Mouse (Mus musculus) liver, postnatal 0 days (tissue): ENCODE measurements around the gene Vmn1r15. TPM values are rescaled to one million over a fixed set of nuclear protein-coding genes. Genes with fewer than 3 reads are reported as not detected.

Experiments used
- ATAC-seq: fragments of 200-750 bp; cut with Nextera tagmentation; 2 replicates; pipeline ENCODE4 v1.8.0; 2017; ENCODE audit warnings: mild to moderate bottlenecking, moderate library complexity
- DNase-seq: peaks from one replicate; pipeline ENCODE4 v3.0.0-alpha.2; 2016
- H3K27ac ChIP-seq: fragments of 300-500 bp; sonication (generic); 2 replicates; pipeline ENCODE4 v1.5.1; 2014; ENCODE audit warnings: antibody characterized with exemption, moderate library complexity, mild to moderate bottlenecking, low read depth
- H3K27me3 ChIP-seq: fragments of 300-500 bp; sonication (generic); 2 replicates; pipeline ENCODE4 v1.6.1; 2014; ENCODE audit warnings: low read length, control low read depth, mixed read lengths; ENCODE audit not compliant: insufficient read depth
- H3K36me3 ChIP-seq: fragments of 300-500 bp; sonication (generic); replicated peaks from 2 replicates; pipeline ENCODE4 v1.6.1; 2014; ENCODE audit warnings: mild to moderate bottlenecking, control low read depth, low read length, moderate library complexity, mixed read lengths; ENCODE audit not compliant: insufficient read depth
- H3K4me1 ChIP-seq: fragments of 300-500 bp; sonication (generic); 2 replicates; pipeline ENCODE4 v1.6.1; 2014; ENCODE audit warnings: antibody characterized with exemption, mild to moderate bottlenecking, control low read depth; ENCODE audit not compliant: insufficient read depth
- H3K4me2 ChIP-seq: fragments of 300-500 bp; sonication (generic); 2 replicates; pipeline ENCODE4 v1.6.1; 2014; ENCODE audit warnings: low read depth, mild to moderate bottlenecking, low read length, moderate library complexity, mixed read lengths
- H3K4me3 ChIP-seq: fragments of 300-500 bp; sonication (generic); 2 replicates; pipeline ENCODE4 v1.5.1; 2014; ENCODE audit warnings: low read depth, low read length
- H3K9ac ChIP-seq: fragments of 300-500 bp; sonication (generic); replicated peaks from 2 replicates; pipeline ENCODE4 v1.6.1; 2014; ENCODE audit warnings: mild to moderate bottlenecking, moderate library complexity
- H3K9me3 ChIP-seq: fragments of 300-500 bp; sonication (generic); 2 replicates; pipeline ENCODE4 v1.6.1; 2016; ENCODE audit warnings: mild to moderate bottlenecking, control low read depth, low read length, mixed read lengths
- CTCF ChIP-seq: sonication (generic); IDR thresholded peaks from 2 replicates; pipeline ENCODE4 v1.5.1; 2016; ENCODE audit warnings: antibody characterized with exemption, low read depth
- EP300 ChIP-seq: IDR thresholded peaks from 2 replicates; pipeline ENCODE4 v1.6.1; 2016; ENCODE audit warnings: antibody characterized with exemption, low read depth, mild to moderate bottlenecking
- WGBS: fragments of 180-500 bp; shearing (Covaris S2); extraction: QIAGEN DNeasy Blood & Tissue Kit; methylation state at CpG from one replicate; pipeline ENCODE4 v1.1.7; 2014; ENCODE audit not compliant: insufficient replicate concordance; 5-methylcytosine and 5-hydroxymethylcytosine counted together
- polyA plus RNA-seq: library from polyadenylated mRNA; unstranded; fragments of >200 nt; fragmentation: Nextera tagmentation; extraction: Ambion mirVana; gene quantifications from 2 replicates; pipeline ENCODE4 v1.2.1, GENCODE M21; 2015

Vmn1r15 gene
- polyA plus RNA-seq = not detected in 2 replicates

DNA sequence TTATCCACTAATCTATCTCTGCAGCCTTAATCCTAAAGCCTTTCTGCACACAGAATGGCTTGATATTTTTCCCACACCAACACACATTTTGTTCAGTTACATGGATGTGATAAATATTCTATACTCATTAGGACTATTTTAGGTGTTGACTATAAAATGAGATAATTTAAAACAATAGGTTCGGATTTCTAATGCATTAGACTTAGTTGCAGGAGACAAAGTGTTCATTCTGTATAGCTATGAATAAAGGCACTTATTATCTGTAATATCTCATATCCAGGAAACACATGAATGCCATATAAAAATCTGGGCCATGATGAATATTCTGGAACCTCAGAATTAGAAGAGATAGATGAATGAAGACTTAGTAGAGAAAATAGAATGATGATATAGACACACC lies at the start of gene Vmn1r15:
TSS of gene Vmn1r15 (plus strand) at position 301 of the 400 bp plus-strand sequence.
- H3K27me3 ChIP-seq = no peaks in the 10 kb centered on the region
- H3K27ac ChIP-seq = no peak within 1 kb of the TSS
- H3K36me3 ChIP-seq = no peaks in the 10 kb centered on the region
- no peak within 1 kb of the TSS for H3K9ac ChIP-seq
- no peak within 1 kb of the TSS for H3K4me2 ChIP-seq
- no peaks in the 10 kb centered on the region for H3K9me3 ChIP-seq
- ATAC-seq (no peak), DNase-seq (no peak)
- TF ChIP-seq EP300 = no peak
- no peak for TF ChIP-seq CTCF
- no peaks in the 10 kb centered on the region for H3K4me1 ChIP-seq
- H3K4me3 ChIP-seq = no peak within 1 kb of the TSS
- 58% methylated on average over 1 of the region's 1 CpGs for WGBS

DNA sequence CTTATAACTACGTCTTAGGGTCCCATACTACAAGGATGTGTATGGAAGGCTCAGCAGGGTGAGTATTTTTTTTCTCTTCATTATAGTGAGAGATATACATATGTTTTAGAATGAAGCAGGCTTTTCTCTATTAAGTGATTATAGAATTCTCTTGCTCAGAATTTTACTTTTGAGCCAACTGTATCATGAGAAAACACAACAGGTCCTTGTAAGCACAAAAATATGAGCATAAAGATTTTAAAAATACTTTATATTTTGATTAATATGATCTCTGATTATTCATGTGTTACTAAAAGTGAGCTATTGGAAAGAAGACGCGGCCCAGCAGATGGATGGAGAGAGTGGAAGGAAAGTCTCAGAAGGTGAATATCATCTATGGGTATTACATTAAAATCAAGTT lies 26.4 kb upstream of the Vmn1r15 start, which contains the start of gene Vmn1r14:
TSS of gene Vmn1r14 (plus strand) at position 301 of the 400 bp plus-strand sequence.
- Histone ChIP-seq H3K9me3 (no peaks in the 10 kb centered on the region), H3K27ac (no peak within 1 kb of the TSS), H3K4me3 (no peak within 1 kb of the TSS), H3K36me3 (no peaks in the 10 kb centered on the region), H3K4me2 (no peak within 1 kb of the TSS), H3K9ac (no peak within 1 kb of the TSS), H3K27me3 (no peaks in the 10 kb centered on the region), H3K4me1 (no peaks in the 10 kb centered on the region)
- DNase-seq (no peak), ATAC-seq (no peak)
- 87% methylated on average over 3 of the region's 3 CpGs for WGBS
- TF ChIP-seq CTCF = no peak
- no peak for TF ChIP-seq EP300

GRCm38 (mm10) chr6:57260990-57261389 lies 3.2 kb downstream of the Vmn1r15 start:
- H3K27ac ChIP-seq = no peak overlapping the region
- no peak overlapping the region for H3K4me3 ChIP-seq
- no peak overlapping the region for H3K9ac ChIP-seq
- no peaks in the 10 kb centered on the region for H3K36me3 ChIP-seq
- no peaks in the 10 kb centered on the region for H3K9me3 ChIP-seq
- DNase-seq = no peak
- H3K4me2 ChIP-seq = no peak overlapping the region
- H3K27me3 ChIP-seq = no peaks in the 10 kb centered on the region
- 47% methylated on average over 2 of the region's 2 CpGs for WGBS
- no peaks in the 10 kb centered on the region for H3K4me1 ChIP-seq
- no peak for ATAC-seq
- no peak for TF ChIP-seq CTCF
- TF ChIP-seq EP300 = no peak

DNA sequence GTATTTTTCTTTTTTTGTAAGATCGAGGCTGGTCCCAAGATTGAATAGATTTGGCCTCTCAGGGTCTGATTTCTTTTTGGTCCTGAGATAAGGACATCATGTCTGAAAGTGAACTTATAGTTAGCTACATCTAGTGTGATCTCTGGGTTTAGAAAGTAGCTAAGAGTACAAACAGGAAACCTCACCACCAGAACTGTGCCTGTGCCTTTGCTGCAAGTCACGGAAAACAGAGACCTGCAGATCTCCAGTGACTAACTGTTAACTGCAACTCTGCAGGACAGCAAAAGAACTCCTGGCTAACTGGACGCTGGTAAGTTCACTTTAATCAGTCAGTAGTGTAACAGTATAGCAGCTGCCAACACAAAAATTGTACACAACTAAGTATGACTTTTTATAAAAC lies 14.1 kb downstream of the Vmn1r15 start:
- no peaks in the 10 kb centered on the region for H3K9me3 ChIP-seq
- H3K9ac ChIP-seq = no peak overlapping the region
- TF ChIP-seq CTCF (no peak), EP300 (no peak)
- 56% methylated on average over 3 of the region's 3 CpGs for WGBS
- DNase-seq (no peak), ATAC-seq (no peak)
- no peaks in the 10 kb centered on the region for H3K4me1 ChIP-seq
- H3K27ac ChIP-seq = no peak overlapping the region
- no peak overlapping the region for H3K4me3 ChIP-seq
- no peak overlapping the region for H3K4me2 ChIP-seq
- no peaks in the 10 kb centered on the region for H3K36me3 ChIP-seq
- H3K27me3 ChIP-seq = no peaks in the 10 kb centered on the region

DNA sequence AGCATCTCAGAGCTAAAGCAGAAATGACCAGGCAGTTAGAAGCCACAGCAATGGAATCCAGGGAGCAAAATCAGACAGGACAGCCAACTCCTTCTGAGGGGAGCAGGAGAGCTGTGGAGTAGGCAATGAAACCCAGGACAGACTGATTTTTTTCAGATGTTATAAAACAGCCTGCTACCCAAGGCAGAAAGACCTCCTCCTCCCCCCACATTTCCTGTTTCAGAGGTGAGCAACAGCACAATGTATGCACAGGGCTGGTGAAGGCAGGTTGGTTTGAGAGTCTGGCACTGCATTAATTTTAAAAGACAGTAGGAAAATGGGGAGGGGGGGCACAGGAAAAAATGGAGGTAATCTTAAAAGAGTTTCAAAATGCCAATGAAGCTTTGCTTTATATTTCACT lies 14.8 kb downstream of the Vmn1r15 start:
- no peak for DNase-seq
- Histone ChIP-seq H3K4me3 (no peak overlapping the region), H3K36me3 (no peaks in the 10 kb centered on the region), H3K9ac (no peak overlapping the region), H3K9me3 (no peaks in the 10 kb centered on the region), H3K27ac (no peak overlapping the region), H3K4me1 (no peaks in the 10 kb centered on the region), H3K27me3 (no peaks in the 10 kb centered on the region), H3K4me2 (no peak overlapping the region)
- ATAC-seq = no peak
- no peak for TF ChIP-seq CTCF
- TF ChIP-seq EP300 = no peak

DNA sequence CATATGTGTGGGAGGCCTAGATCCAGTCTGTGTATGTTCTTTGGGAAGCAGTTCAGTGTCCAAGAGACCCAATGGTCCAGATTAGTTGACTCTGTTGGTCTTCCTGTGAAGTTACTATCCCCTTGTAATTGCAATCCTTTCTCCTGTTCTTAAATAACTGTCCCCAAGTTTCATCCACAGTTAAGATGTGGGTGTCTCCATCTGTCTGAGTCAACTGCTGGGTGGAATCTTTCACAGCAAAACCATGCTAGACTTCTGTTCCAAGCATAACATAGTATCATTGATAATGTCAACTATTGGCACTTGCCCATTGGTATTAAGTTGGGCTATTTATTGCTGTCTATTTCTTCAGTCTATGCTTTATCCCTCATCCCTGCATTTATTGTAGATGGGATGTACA lies 21.2 kb downstream of the Vmn1r15 start:
- TF ChIP-seq EP300 (no peak), CTCF (no peak)
- H3K4me1 ChIP-seq = no peaks in the 10 kb centered on the region
- no peak overlapping the region for H3K4me3 ChIP-seq
- no peak overlapping the region for H3K9ac ChIP-seq
- H3K36me3 ChIP-seq = no peaks in the 10 kb centered on the region
- no peaks in the 10 kb centered on the region for H3K9me3 ChIP-seq
- no peak overlapping the region for H3K4me2 ChIP-seq
- ATAC-seq = no peak
- no peak overlapping the region for H3K27ac ChIP-seq
- H3K27me3 ChIP-seq = no peaks in the 10 kb centered on the region
- DNase-seq = no peak

Other genes starting within 250 kb of the Vmn1r15 start
- not detected in 2 replicates for gene Vmn1r7, start 232.6 kb upstream of the Vmn1r15 start, polyA plus RNA-seq
- not detected in 2 replicates for gene Vmn1r8, start 225.7 kb upstream of the Vmn1r15 start, polyA plus RNA-seq
- gene Vmn1r9, start 191.2 kb upstream of the Vmn1r15 start, polyA plus RNA-seq = not detected in 2 replicates
- gene Vmn1r10, start 148.5 kb upstream of the Vmn1r15 start, polyA plus RNA-seq = not detected in 2 replicates
- not detected in 2 replicates for gene Vmn1r11, start 124.5 kb upstream of the Vmn1r15 start, polyA plus RNA-seq
- not detected in 2 replicates for gene Vmn1r12, start 101.0 kb upstream of the Vmn1r15 start, polyA plus RNA-seq
- not detected in 2 replicates for gene Vmn1r13, start 54.7 kb upstream of the Vmn1r15 start, polyA plus RNA-seq
- gene Vmn1r14, start 26.3 kb upstream of the Vmn1r15 start, polyA plus RNA-seq = not detected in 2 replicates
- gene Vmn1r16, start 71.5 kb downstream of the Vmn1r15 start, polyA plus RNA-seq = not detected in 2 replicates
- gene Vmn1r17, start 105.8 kb downstream of the Vmn1r15 start, polyA plus RNA-seq = not detected in 2 replicates
- gene Vmn1r18, start 137.8 kb downstream of the Vmn1r15 start, polyA plus RNA-seq = not detected in 2 replicates
- not detected in 2 replicates for gene Vmn1r19, start 145.8 kb downstream of the Vmn1r15 start, polyA plus RNA-seq
- gene Vmn1r20, start 171.0 kb downstream of the Vmn1r15 start, polyA plus RNA-seq = not detected in 2 replicates